Mouse (Mus musculus) liver, postnatal 0 days (tissue): Measurements from ENCODE around the gene Pxylp1.

Source experiments
- CTCF ChIP-seq: sonication (generic); IDR thresholded peaks from 2 replicates; pipeline ENCODE4 v1.5.1; 2016; ENCODE audit warnings: antibody characterized with exemption, low read depth
- EP300 ChIP-seq: IDR thresholded peaks from 2 replicates; pipeline ENCODE4 v1.6.1; 2016; ENCODE audit warnings: antibody characterized with exemption, low read depth, mild to moderate bottlenecking

GRCm38 (mm10) chr9:96916076-96916475 is 23.6 kb upstream of the Pxylp1 start:
- no peak for TF ChIP-seq CTCF
- TF ChIP-seq EP300 = no peak
